Mouse (Mus musculus) neural tube, embryonic 11.5 days (tissue): ENCODE data around the gene Gm10024. TPM values are rescaled to one million over a fixed set of nuclear protein-coding genes. Genes with fewer than 3 reads are reported as not detected.
A peak's percentile ranks its signal among the peaks of the same experiment; 100 is the strongest.
"Not testable (repeated sequence)": the region's sequence is repeated elsewhere in the genome, so short reads cannot be mapped to it uniquely, and the experiment has no call there.

Experiments
- ATAC-seq: fragments of 200-750 bp; cut with Nextera tagmentation; 2 replicates; pipeline ENCODE4 v1.8.0; 2017; ENCODE audit warnings: moderate number of reproducible peaks, mild to moderate bottlenecking, moderate TSS enrichment, moderate library complexity; ENCODE audit not compliant: insufficient read depth, low FRiP score, low TSS enrichment
- DNase-seq: peaks from one replicate; pipeline ENCODE4 v3.0.0-alpha.2; 2015; ENCODE audit warnings: low spot score
- H3K27ac ChIP-seq: fragments of 300-500 bp; sonication (generic); 2 replicates; pipeline ENCODE4 v1.5.1; 2014; ENCODE audit warnings: low read depth, mild to moderate bottlenecking, low read length
- H3K27me3 ChIP-seq: fragments of 300-500 bp; sonication (generic); 2 replicates; pipeline ENCODE4 v1.6.1; 2014; ENCODE audit warnings: mild to moderate bottlenecking, low read length, mixed read lengths; ENCODE audit not compliant: control insufficient read depth, insufficient read depth
- H3K36me3 ChIP-seq: fragments of 300-500 bp; sonication (generic); 2 replicates; pipeline ENCODE4 v1.6.1; 2014; ENCODE audit warnings: mild to moderate bottlenecking, low read length, moderate library complexity, mixed read lengths; ENCODE audit not compliant: control insufficient read depth, insufficient read depth
- H3K4me1 ChIP-seq: fragments of 300-500 bp; sonication (generic); 2 replicates; pipeline ENCODE4 v1.6.1; 2014; ENCODE audit warnings: low read length, mixed read lengths; ENCODE audit not compliant: control insufficient read depth, insufficient read depth
- H3K4me2 ChIP-seq: fragments of 300-500 bp; sonication (generic); 2 replicates; pipeline ENCODE4 v1.6.1; 2014; ENCODE audit warnings: low read depth, mild to moderate bottlenecking, moderate library complexity
- H3K4me3 ChIP-seq: fragments of 300-500 bp; sonication (generic); 2 replicates; pipeline ENCODE4 v1.5.1; 2014; ENCODE audit warnings: low read depth, low read length
- H3K9ac ChIP-seq: fragments of 300-500 bp; sonication (generic); 2 replicates; pipeline ENCODE4 v1.6.1; 2014; ENCODE audit warnings: mild to moderate bottlenecking, low read length
- H3K9me3 ChIP-seq: fragments of 300-500 bp; sonication (generic); 2 replicates; pipeline ENCODE4 v1.6.1; 2016; ENCODE audit warnings: low read length; ENCODE audit not compliant: control insufficient read depth
- WGBS: fragments of 180-500 bp; shearing (Covaris S2); extraction: QIAGEN DNeasy Blood & Tissue Kit; methylation state at CpG from one replicate; pipeline ENCODE4 v1.1.7; 2014; 5-methylcytosine and 5-hydroxymethylcytosine counted together
- polyA plus RNA-seq: library from polyadenylated mRNA; unstranded; fragments of >200 nt; fragmentation: Nextera tagmentation; extraction: Ambion mirVana; gene quantifications from 2 replicates; pipeline ENCODE4 v1.2.1, GENCODE M21; 2014

Gene Gm10024
- polyA plus RNA-seq = not detected in 2 replicates

DNA sequence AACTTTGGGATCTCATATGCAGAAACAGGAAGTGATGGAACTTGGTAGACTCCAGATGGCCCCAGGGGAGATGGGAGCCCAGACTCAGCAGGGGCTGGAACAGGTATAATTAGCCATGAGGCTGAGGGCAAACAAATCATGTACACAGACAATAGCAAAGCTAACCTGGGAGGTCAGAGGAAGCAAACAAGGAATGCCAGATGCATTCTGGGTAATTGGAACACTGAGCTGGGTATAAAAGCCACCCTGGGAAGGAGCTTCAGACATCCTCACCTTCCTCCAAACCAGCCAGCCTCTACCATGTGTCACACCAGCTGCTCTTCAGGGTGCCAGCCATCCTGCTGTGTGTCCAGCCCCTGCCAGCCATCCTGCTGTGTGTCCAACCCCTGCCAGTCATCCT is at the start of gene Gm10024:
Gene Gm10024 (plus strand): TSS at position 301 of the 400 bp plus-strand sequence.
- H3K4me2 ChIP-seq, H3K9me3 ChIP-seq, H3K27me3 ChIP-seq, H3K27ac ChIP-seq, H3K9ac ChIP-seq, H3K4me1 ChIP-seq, H3K4me3 ChIP-seq, DNase-seq, ATAC-seq, H3K36me3 ChIP-seq: not testable (repeated sequence)

DNA sequence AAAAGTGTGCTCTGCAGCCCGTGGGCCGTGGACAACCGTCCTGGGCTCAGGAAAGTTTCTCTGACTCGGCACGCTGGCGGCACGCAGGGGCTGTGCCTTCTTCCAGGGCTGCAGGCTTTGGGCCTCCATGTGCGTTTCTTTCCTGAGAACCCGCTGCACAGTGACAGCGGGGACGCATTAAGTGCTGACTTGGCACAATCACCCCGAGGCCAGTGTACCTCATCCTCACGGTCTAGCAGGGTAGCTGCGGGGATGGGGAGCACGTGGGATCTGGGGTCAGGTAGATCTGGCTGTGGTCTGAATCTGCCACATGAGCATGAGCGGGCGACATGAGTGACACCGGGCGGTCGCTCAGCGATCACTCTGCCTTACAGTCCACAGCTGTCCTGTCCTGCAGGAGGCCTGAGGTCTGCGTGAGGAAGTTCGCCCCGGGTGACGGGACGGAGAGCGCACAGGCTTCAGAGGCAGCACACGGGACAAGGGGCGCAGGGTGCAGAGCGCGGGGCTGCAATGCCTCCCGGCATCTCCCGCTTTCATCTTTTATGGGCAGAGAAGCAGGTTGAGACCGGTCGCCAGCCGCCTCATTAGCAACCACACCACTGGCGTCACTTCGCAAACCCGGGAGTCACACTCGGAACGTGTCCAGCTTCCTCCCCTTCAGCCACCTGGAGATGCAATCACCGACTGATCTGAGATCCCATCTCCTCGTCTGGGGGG is 47.1 kb upstream of the Gm10024 start:
- no peak for ATAC-seq
- WGBS = 44% methylated on average over 43 of the region's 43 CpGs
- Histone ChIP-seq H3K27ac (no peak overlapping the region), H3K36me3 (no peaks in the 10 kb centered on the region), H3K27me3 (no peaks in the 10 kb centered on the region), H3K4me2 (no peak overlapping the region; the same call in 1 of the 2 replicates), H3K9me3 (no peaks in the 10 kb centered on the region; the same call in 1 of the 2 replicates), H3K4me3 (no peak overlapping the region), H3K9ac (no peak overlapping the region), H3K4me1 (no peaks in the 10 kb centered on the region)
- no peak for DNase-seq

DNA sequence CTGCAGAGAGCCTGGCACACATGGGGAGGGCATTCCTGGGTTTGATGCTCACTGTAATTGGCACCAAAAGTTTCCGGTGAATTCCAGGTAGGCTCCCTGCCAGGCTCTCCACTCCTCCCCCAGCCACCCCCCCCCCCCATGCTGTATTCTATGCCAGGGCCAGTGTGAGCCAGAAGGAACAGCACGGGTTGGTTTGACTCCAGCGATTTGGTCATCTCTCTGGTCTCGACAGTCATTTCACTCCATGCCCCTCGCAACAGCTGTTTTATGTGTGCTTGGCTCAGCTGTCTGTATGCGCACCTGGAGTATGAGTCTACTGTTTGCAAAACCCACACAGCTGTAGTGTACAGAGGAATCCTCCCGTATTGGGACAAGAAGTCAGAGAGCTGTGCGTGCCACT is 44.9 kb upstream of the Gm10024 start:
- ATAC-seq (no peak), DNase-seq (no peak)
- WGBS = 77% methylated on average over 8 of the region's 8 CpGs
- no peaks in the 10 kb centered on the region for H3K36me3 ChIP-seq
- no peaks in the 10 kb centered on the region for H3K9me3 ChIP-seq
- H3K9ac ChIP-seq = no peak overlapping the region
- no peak overlapping the region for H3K4me3 ChIP-seq
- H3K4me1 ChIP-seq = no peaks in the 10 kb centered on the region
- no peak overlapping the region for H3K4me2 ChIP-seq
- H3K27ac ChIP-seq = no peak overlapping the region
- no peaks in the 10 kb centered on the region for H3K27me3 ChIP-seq

DNA sequence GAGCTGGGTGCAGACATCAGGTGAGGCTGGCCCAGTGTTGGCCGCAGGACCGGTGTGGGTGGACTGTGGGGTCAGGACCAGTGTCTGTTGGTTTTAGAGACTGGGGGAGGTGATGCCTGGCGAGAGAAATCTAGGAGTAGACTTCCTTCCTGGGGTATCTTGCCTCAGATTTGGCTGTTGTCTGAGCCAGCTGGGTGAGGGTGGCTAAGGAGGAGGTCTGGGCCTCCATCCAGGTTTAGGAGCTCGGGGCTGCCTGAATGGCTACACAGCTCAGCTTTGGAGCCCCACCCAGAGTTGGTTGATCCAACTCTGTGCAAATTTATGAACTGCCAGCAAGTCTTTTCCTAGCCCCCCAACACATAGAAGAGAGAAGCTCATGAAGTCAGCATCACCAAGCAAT is 43.9 kb upstream of the Gm10024 start:
- no peaks in the 10 kb centered on the region for H3K27me3 ChIP-seq
- no peaks in the 10 kb centered on the region for H3K36me3 ChIP-seq
- DNase-seq (no peak), ATAC-seq (no peak)
- no peaks in the 10 kb centered on the region for H3K4me1 ChIP-seq
- no peaks in the 10 kb centered on the region for H3K9me3 ChIP-seq
- no peak overlapping the region for H3K9ac ChIP-seq
- H3K4me2 ChIP-seq = no peak overlapping the region
- no peak overlapping the region for H3K4me3 ChIP-seq
- no peak overlapping the region for H3K27ac ChIP-seq
- WGBS = 87% methylated on average over 4 of the region's 4 CpGs

DNA sequence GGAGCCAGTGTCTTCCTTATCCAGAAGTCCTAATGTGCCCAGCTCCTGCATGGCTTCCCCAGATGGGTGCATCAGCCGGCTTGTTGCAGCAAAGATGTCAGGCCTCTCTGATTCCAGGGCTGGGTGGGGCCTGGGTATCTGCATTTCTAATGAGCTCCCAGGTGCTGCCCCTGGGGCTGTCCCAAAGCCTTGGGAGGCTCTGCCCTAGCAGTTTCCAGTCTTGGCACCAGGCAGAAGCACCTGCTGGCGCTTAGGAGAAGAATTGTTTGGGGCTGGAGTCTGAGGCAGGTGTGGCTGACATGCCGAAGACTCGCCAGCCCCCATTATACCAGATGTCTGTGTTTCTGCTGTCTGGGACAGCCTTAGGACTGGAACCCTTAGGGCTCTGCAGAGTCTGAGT is 40.5 kb upstream of the Gm10024 start:
- Histone ChIP-seq H3K9me3 (no peaks in the 10 kb centered on the region), H3K9ac (no peak overlapping the region), H3K4me1 (no peaks in the 10 kb centered on the region), H3K36me3 (no peaks in the 10 kb centered on the region), H3K27me3 (no peaks in the 10 kb centered on the region), H3K4me2 (no peak overlapping the region), H3K27ac (no peak overlapping the region), H3K4me3 (no peak overlapping the region)
- DNase-seq (no peak), ATAC-seq (no peak)
- WGBS = 80% methylated on average over 4 of the region's 4 CpGs

DNA sequence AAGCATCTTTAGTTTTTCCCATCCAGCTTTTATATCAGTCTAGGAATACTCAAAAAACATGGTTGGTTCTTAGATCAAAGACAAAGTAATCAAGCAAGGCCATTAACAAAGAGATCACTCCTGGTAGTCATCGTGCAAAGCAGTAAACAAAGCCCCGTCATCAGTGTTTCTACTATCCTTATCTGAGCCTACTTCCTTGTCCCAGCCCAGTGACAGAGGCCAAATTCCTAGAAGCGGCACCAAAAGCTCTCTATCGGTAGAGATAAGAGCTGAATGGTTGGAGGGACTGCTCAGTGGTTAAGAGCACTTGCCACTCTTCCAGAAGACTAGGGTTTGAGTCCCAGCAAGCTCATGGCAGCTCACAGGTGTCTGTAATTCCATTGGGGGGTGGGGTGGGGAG is 39.7 kb upstream of the Gm10024 start:
- Histone ChIP-seq H3K4me1 (no peaks in the 10 kb centered on the region), H3K36me3 (no peaks in the 10 kb centered on the region), H3K9me3 (no peaks in the 10 kb centered on the region), H3K27ac (no peak overlapping the region), H3K4me2 (no peak overlapping the region), H3K4me3 (no peak overlapping the region), H3K9ac (no peak overlapping the region), H3K27me3 (no peaks in the 10 kb centered on the region)
- 77% methylated on average over 4 of the region's 4 CpGs for WGBS
- DNase-seq = no peak
- no peak for ATAC-seq

DNA sequence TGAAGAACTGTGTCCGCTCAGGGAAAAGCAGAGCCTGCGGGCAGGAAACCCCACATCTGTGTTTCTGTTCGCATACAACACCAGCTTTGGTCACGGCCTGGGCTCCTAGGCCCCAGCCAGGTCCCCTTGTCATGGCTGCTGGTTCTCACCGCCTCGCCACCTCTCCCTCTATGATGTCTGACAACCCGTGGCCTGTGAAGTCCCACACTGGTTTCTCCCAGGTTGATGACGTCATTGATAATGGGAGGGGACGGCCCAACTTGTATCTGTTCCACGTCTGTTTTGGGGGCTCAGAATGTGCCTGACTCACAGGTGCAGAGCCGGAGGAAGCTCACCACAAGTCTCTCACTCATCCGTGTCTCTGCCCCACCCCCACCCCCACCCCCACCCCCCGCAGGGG is 37.5 kb upstream of the Gm10024 start:
- Histone ChIP-seq H3K4me2 (no peak overlapping the region), H3K27ac (no peak overlapping the region), H3K9me3 (no peaks in the 10 kb centered on the region), H3K36me3 (no peaks in the 10 kb centered on the region), H3K4me3 (no peak overlapping the region), H3K4me1 (0 out of 2 replicates have a peak, but pooled peaks cover 8% of the 10 kb centered on the region), H3K9ac (no peak overlapping the region), H3K27me3 (peaks cover 17% of the 10 kb centered on the region)
- DNase-seq (no peak), ATAC-seq (no peak)
- WGBS = 63% methylated on average over 13 of the region's 13 CpGs

DNA sequence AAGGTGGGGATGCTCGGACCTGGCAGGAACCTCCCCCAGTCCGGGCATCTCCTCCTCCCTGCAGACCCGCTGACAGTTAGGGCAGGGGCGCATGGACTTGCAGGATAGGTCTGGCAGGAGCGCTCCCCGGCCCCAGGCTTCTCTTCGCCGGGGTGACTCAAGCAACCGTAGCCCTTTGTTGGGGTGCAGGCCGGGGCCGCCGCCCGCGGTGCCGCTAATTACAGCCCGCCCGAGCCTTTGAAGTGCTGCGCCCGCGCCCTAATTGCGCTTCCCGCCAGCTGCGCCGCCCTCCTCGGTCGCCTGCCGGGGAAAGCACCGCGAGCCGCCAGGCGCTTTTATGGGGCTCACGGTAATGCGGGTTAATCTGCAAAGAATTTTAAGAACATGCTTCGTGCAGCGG is 33.7 kb upstream of the Gm10024 start:
- 0% methylated on average over 35 of the region's 35 CpGs for WGBS
- Histone ChIP-seq H3K4me2 (peak overlapping the region; percentile 46), H3K9me3 (no peaks in the 10 kb centered on the region), H3K9ac (no peak overlapping the region), H3K4me3 (peak overlapping the region; percentile 14), H3K36me3 (no peaks in the 10 kb centered on the region), H3K27me3 (peaks cover 19% of the 10 kb centered on the region), H3K4me1 (0 out of 2 replicates have a peak, but pooled peaks cover 8% of the 10 kb centered on the region), H3K27ac (no peak overlapping the region)
- DNase-seq (no peak), ATAC-seq (no peak)

DNA sequence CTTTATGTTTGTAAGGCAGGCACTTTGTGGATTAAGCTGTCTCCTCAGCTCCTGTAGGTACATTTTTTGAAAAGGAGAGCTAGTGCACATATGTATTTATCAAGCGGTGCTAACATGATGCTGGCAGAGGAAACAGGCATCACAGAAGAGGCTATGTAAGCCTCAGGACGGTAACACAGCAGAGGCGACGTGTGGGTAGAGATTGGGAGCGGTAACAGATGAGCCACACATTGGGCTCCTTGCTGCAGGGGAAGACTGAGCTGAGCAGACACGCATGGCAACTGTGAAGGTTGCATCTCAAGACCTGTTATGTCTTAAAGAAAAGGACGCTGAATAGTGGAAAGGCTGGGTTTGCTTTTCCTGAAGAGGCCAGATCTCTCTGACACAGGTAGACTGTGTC is 28.3 kb upstream of the Gm10024 start:
- no peak for ATAC-seq
- WGBS = 79% methylated on average over 7 of the region's 7 CpGs

More for the DNA sequence above, 28.3 kb upstream of the Gm10024 start:
- Histone ChIP-seq H3K9me3 (no peaks in the 10 kb centered on the region), H3K4me2 (no peak overlapping the region), H3K27ac (no peak overlapping the region), H3K9ac (no peak overlapping the region), H3K4me3 (no peak overlapping the region), H3K36me3 (no peaks in the 10 kb centered on the region), H3K4me1 (peaks cover 4% of the 10 kb centered on the region; the same call in 1 of the 2 replicates), H3K27me3 (peaks cover 23% of the 10 kb centered on the region)
- DNase-seq = no peak
